Mouse (Mus musculus) spleen, adult 2 months (tissue): ENCODE measurements around the gene Trim80. TPM values are rescaled to one million over a fixed set of nuclear protein-coding genes. Genes with fewer than 3 reads are reported as not detected.

ENCODE experiments used
- DNase-seq, 2 experiments: peaks; one replicate each; pipeline versions ENCODE4 v3.0.0 to v3.0.0-alpha.2; 2012 to 2021; ENCODE audit warnings: low spot score in 2 of 2, low read depth in 1 of 2
- H3K27ac ChIP-seq: fragments of 200-500 bp; 2 replicates; pipeline ENCODE4 v1.5.1; 2012; ENCODE audit warnings: low read length, inconsistent platforms; ENCODE audit not compliant: insufficient read depth
- H3K27me3 ChIP-seq: fragments of 200-500 bp; 2 replicates; pipeline ENCODE4 v1.6.1; 2012; ENCODE audit warnings: mild to moderate bottlenecking, moderate library complexity, low read length, inconsistent platforms; ENCODE audit not compliant: control insufficient read depth, insufficient read depth
- H3K36me3 ChIP-seq: fragments of 200-500 bp; 2 replicates; pipeline ENCODE4 v1.6.1; 2012; ENCODE audit warnings: mild to moderate bottlenecking, low read length, inconsistent platforms; ENCODE audit not compliant: control insufficient read depth, insufficient read depth
- H3K4me1 ChIP-seq: fragments of 200-500 bp; 2 replicates; pipeline ENCODE4 v1.6.1; 2011; ENCODE audit warnings: inconsistent platforms; ENCODE audit not compliant: control insufficient read depth, insufficient read depth, insufficient read length
- H3K4me3 ChIP-seq: fragments of 200-500 bp; 2 replicates; pipeline ENCODE4 v1.5.1; 2011; ENCODE audit warnings: mild to moderate bottlenecking, inconsistent platforms; ENCODE audit not compliant: insufficient read depth, insufficient read length; ENCODE audit errors: extremely low read depth
- CTCF ChIP-seq: fragments of 200-500 bp; IDR thresholded peaks from 2 replicates; pipeline ENCODE4 v1.5.1; 2011; ENCODE audit warnings: mild to moderate bottlenecking, inconsistent platforms; ENCODE audit not compliant: insufficient read depth, insufficient read length, insufficient replicate concordance; ENCODE audit errors: extremely low read depth
- POLR2A ChIP-seq: fragments of 200-500 bp; IDR thresholded peaks from 2 replicates; pipeline ENCODE4 v1.6.1; 2011; ENCODE audit warnings: low read depth, low read length, inconsistent platforms
- WGBS: fragments of 180-500 bp; shearing (Covaris S2); methylation state at CpG from one replicate; pipeline ENCODE4 v1.1.7; 2018; 5-methylcytosine and 5-hydroxymethylcytosine counted together
- polyA plus RNA-seq: library from polyadenylated mRNA; depleted of rRNA; stranded (reverse); fragments of >200 nt; gene quantifications from 2 replicates; pipeline ENCODE4 v1.2.3, GENCODE M21; 2012

The Trim80 gene
- polyA plus RNA-seq, 1 experiment, result not detected

DNA sequence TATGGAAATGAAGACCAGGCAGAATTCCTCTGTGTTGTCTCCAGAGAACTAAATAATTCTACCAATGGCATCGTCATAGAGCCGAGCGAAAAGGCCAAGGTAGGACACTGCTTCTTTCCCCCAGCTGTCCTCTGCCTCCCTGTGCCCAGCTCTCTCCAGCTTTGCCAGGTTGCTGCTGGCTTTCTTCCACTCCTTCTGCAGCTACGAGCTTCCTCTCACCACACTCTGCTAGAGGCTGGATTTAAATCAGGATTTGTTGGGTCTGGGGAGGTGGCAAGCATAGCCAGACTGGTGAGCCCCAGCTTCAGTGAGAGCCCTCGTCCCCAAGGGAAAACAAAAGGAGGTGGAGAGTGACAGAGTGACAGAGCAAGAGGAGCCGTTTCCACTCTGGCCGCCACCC, 11.0 kb upstream of the Trim80 start:
- Histone ChIP-seq H3K36me3 (peaks cover 30% of the 10 kb centered on the region), H3K4me3 (no peak overlapping the region), H3K4me1 (no peaks in the 10 kb centered on the region), H3K27ac (no peak overlapping the region), H3K27me3 (no peaks in the 10 kb centered on the region)
- DNase-seq, result no peak
- 84% methylated on average over 7 of the region's 7 CpGs for WGBS
- TF ChIP-seq CTCF (no peak), POLR2A (no peak)

DNA sequence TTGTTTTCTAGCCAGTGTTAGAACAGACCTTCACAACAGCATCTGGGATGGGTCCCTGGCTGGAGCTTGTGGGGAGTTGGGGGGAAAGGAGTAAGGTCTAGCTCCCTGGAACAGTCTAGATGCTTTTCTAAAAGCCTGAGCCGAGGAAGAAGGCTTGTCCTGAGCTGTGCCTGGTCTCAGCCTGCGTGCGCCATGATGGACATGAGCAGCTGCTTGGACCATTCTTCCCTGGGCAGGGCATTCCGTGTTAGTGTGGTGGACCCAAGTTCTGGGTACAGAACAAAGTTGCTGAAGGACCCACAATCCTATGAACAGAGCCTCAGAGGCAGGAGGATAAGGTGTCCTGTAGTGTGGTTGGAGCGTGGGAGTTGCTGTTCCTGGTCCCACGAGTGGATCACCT, 9.8 kb upstream of the Trim80 start:
- Histone ChIP-seq H3K36me3 (peaks cover 25% of the 10 kb centered on the region), H3K27me3 (no peaks in the 10 kb centered on the region), H3K27ac (no peak overlapping the region), H3K4me3 (no peak overlapping the region), H3K4me1 (no peaks in the 10 kb centered on the region; the same call in 1 of the 2 replicates)
- 94% methylated on average over 6 of the region's 6 CpGs for whole genome bisulfite sequencing
- TF ChIP-seq POLR2A (no peak), CTCF (no peak)
- no peak for DNase-seq

DNA sequence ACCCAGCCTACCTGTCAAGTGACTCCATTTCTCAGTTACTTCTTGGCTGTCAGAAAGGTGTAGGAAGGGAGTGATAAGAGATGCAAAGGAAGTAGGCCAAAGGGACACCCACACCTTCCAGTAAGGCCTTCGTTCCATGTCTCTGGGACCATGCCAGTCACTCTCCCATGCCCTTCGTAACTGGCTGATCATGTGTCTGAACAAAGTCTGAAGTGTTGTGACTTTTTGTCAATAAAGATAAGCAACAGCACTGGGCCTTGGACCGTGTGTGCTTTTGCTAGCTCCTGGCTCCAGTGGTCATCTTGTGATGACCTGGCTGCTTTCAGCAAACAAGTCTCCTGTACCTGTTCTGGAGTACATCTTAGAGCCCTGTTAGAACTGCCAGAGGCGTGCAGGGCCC, 7.5 kb upstream of the Trim80 start:
- H3K27me3 ChIP-seq, result no peaks in the 10 kb centered on the region; the same call in 1 of the 2 replicates
- no peak for DNase-seq
- no peak overlapping the region for H3K27ac ChIP-seq
- TF ChIP-seq CTCF (no peak), POLR2A (no peak)
- WGBS, result 88% methylated on average over 4 of the region's 4 CpGs
- no peak overlapping the region for H3K4me3 ChIP-seq
- H3K4me1 ChIP-seq, result no peaks in the 10 kb centered on the region; the same call in 1 of the 2 replicates
- H3K36me3 ChIP-seq, result peaks cover 22% of the 10 kb centered on the region

DNA sequence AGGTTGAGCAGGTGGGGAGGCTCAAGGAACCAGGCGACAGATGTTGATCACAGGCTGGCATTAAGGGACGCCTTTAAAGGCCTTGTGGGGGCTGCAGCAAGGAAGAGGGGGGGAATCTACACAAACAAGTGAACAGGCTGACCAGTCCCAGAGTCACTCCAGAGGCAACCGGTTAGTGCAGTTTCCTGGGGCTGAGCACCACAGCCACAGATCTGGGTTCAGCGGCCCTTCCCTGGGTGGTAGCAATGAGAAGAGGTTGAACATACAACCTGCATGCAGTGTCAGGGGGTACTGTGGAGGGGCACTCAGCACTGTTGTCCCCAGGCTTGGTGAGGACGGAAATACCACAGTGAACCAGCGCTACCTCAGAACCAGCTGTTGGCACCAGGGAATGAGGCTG, 7.0 kb upstream of the Trim80 start:
- no peaks in the 10 kb centered on the region; the same call in 1 of the 2 replicates for H3K4me1 ChIP-seq
- H3K4me3 ChIP-seq, result no peak overlapping the region
- no peak overlapping the region for H3K27ac ChIP-seq
- peaks cover 22% of the 10 kb centered on the region for H3K36me3 ChIP-seq
- 91% methylated on average over 6 of the region's 6 CpGs for WGBS
- H3K27me3 ChIP-seq, result no peaks in the 10 kb centered on the region; the same call in 1 of the 2 replicates
- no peak for DNase-seq
- TF ChIP-seq CTCF (no peak), POLR2A (no peak)

DNA sequence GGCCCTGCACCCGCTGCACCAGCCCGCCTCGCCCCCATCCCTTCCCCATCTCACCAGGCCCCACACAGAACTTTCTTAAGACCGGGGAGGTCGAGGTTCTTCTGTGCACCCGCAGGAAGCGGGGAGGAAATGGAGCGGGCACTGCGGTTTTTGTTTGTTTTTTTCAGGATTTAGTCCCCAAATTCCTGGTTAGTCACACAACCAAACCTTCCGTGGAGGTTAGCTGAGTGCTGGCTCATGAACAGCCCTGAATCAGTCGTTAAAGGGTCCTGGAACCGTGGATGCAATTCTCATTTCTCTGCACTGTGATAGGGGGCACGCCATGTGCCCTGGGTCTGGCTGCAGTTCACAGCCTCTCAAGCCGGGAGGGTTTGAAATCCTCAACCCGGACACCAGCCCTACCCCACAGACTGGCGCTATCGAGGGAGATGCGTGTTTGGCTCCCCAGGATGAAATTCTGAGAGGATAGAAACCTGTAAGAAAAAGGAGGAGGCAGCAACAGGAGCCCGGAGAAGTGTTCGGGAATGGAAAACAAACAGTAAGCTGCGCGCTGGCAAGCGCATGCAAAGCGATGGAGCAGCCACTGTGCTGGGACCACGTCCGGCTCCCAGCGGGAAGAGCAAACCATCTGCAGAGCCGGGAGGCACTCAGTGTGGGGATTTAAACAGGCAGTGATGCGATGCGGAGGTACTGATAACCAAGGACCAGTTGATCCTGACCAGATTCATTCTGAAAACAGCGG, 4.6 kb upstream of the Trim80 start:
- H3K4me1 ChIP-seq, result no peaks in the 10 kb centered on the region; the same call in 1 of the 2 replicates
- no peak for DNase-seq
- H3K27me3 ChIP-seq, result no peaks in the 10 kb centered on the region; the same call in 1 of the 2 replicates
- WGBS, result 29% methylated on average over 31 of the region's 31 CpGs
- no peak overlapping the region for H3K4me3 ChIP-seq
- peaks cover 7% of the 10 kb centered on the region; the same call in 1 of the 2 replicates for H3K36me3 ChIP-seq
- H3K27ac ChIP-seq, result no peak overlapping the region
- TF ChIP-seq POLR2A, result no peak

DNA sequence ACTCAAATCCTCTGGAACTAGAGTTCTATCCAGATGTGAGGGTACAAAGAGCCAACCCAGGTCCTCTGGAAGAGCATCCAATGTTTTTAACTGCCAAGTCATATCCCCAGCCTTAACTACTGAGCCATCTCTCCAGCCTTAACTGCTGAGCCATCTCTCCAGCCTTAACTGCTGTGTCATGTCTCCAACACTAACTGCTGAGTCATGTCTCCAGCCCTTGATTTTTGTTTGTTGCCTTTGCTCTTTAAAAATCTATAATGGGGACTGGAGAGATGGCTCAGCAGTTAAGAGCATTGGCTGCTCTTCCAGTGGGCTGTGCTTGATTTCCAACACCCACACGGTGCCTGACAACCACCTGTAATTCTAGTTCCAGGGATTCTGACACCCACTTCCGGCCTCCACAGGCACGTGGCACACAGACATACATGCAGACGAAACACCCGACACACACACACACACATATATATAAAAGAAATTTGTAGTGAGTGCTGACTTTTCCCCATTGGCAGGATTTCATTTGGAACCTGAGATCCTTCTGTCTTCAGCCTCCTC, 2.7 kb upstream of the Trim80 start:
- Histone ChIP-seq H3K4me1 (no peaks in the 10 kb centered on the region; the same call in 1 of the 2 replicates), H3K36me3 (no peaks in the 10 kb centered on the region), H3K27me3 (no peaks in the 10 kb centered on the region; the same call in 1 of the 2 replicates), H3K4me3 (no peak overlapping the region), H3K27ac (no peak overlapping the region)
- no peak for TF ChIP-seq POLR2A
- TF ChIP-seq CTCF, result no peak
- 75% methylated on average over 5 of the region's 5 CpGs for WGBS
- DNase-seq, result no peak

DNA sequence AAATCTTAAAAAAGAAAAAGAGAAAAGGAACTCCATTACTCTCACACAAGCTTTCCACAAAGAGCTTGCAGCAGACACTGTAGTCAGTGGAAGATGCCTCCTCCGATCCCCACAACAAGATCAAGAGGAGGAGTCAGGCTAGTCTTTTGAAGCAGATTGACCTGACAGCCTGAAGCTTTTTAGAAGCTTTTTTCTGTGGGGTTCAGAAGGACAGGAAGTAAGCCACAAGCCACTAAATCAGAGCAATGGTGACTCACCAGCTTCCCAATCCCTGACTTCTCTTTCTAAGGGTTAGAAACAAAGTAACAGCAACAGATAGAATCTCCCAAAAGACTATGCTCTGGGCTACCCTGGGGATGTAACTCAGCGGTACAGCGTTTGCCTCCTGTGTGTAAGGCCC, 1.0 kb upstream of the Trim80 start:
- H3K27ac ChIP-seq, result no peak overlapping the region
- H3K4me3 ChIP-seq, result no peak overlapping the region
- no peak for TF ChIP-seq CTCF
- H3K27me3 ChIP-seq, result no peaks in the 10 kb centered on the region; the same call in 1 of the 2 replicates
- no peaks in the 10 kb centered on the region for H3K36me3 ChIP-seq
- no peaks in the 10 kb centered on the region; the same call in 1 of the 2 replicates for H3K4me1 ChIP-seq
- DNase-seq, result no peak
- WGBS, result 68% methylated on average over 3 of the region's 3 CpGs
